Mouse (Mus musculus) kidney, postnatal 4 days (tissue): ENCODE data around the gene Pdcd1lg2.
"Not testable (repeated sequence)": the region's sequence is repeated elsewhere in the genome, so short reads cannot be mapped to it uniquely, and the experiment has no call there.

Source experiments
- DNase-seq, 2 experiments: peaks; one replicate each; pipeline ENCODE4 v3.0.0; 2021; ENCODE audit warnings: mixed read lengths in 2 of 2

Gene Pdcd1lg2

GRCm38 (mm10) chr19:29384412-29384811 is 26.3 kb upstream of the Pdcd1lg2 start:
- DNase-seq, result no peak

DNA sequence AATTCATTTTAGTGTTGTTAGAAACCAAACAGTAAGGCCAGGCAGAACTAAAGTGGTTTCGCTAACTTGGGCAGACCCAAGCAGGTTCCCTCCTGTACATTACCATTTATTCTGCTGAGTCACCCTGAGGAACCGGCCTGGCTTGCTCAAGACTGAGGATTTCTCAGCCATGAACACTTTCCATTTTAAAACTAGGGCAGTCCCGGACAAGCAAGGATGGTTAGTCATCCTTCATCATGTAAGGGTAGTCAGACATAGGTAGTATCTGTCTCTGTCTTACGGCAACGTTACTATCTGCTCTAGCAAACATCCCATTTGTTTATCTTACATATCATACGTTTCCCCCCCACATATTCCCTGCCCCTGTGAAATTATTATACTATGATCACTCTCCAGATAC is 25.7 kb upstream of the Pdcd1lg2 start:
- no peak for DNase-seq

DNA sequence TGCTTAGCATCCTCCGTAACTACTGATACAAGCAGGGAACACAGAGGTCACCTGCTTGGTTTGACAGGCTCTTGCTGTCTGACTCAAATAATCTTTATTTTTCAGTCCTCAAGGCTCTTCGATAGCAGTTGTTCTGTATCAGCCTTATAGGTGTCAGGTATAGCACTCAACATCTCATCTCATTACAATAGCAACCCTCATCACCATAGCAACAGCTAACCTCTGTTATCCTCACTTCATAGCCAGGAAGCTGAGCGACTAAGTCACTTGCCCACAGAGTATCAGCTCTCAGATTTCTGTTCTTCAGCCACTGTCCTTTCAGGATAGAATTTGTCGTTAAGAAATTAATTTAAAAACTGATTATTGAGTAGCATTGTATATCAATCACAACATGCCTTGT is 24.9 kb upstream of the Pdcd1lg2 start:
- no peak for DNase-seq

- no peak for DNase-seq
Measured at GRCm38 (mm10) chr19:29388818-29389217, 21.9 kb upstream of the Pdcd1lg2 start.

GRCm38 (mm10) chr19:29390483-29390882 is 20.2 kb upstream of the Pdcd1lg2 start:
- DNase-seq, result no peak

GRCm38 (mm10) chr19:29391279-29391678 is 19.4 kb upstream of the Pdcd1lg2 start:
- no peak for DNase-seq

GRCm38 (mm10) chr19:29393333-29393732 is 17.4 kb upstream of the Pdcd1lg2 start:
- DNase-seq, result no peak

DNA sequence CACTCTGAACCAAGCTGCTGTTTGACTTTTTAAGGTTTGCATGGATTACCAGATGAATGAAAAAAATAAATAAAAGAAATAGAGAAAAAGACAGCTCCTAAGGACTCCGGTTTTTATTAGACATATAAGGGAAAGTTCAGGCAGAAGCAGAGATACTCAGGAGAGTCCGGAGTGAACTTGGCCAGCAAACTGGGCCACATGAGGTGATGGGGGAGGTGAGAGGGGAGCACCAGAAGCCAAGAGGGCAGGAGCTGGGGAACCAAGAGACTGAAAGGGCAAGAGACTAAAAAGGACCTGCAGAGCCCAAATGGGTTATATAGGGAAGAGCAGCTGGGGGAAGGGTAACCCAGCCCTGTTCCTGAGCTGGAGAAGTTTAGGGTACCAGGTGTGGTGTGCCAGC is 16.0 kb upstream of the Pdcd1lg2 start:
- DNase-seq, result no peak

GRCm38 (mm10) chr19:29396353-29396752 is 14.4 kb upstream of the Pdcd1lg2 start:
- DNase-seq, result no peak

- DNase-seq, result no peak
Measured at GRCm38 (mm10) chr19:29399786-29400185, 10.9 kb upstream of the Pdcd1lg2 start.

DNA sequence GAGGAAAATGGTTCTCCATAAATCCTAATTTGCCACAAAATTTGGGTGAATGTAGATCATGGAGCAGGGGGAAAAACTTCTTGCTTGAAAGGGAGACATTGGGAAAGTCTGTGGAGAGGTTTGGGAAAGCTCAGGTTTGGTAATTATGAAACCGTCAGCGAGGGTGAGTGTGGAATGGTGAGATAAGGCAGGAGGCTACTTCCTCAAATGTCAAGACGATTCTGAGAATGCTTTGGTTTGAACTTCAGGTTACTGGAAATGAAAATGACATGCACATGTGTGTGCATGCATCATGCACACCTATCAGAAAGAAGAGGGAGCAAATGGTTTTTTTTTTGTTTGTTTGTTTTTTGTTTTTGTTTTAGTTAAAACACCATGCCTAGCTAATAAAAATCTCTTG is 10.3 kb upstream of the Pdcd1lg2 start:
- DNase-seq, result no peak

GRCm38 (mm10) chr19:29402621-29403020 is 8.1 kb upstream of the Pdcd1lg2 start:
- no peak for DNase-seq

DNA sequence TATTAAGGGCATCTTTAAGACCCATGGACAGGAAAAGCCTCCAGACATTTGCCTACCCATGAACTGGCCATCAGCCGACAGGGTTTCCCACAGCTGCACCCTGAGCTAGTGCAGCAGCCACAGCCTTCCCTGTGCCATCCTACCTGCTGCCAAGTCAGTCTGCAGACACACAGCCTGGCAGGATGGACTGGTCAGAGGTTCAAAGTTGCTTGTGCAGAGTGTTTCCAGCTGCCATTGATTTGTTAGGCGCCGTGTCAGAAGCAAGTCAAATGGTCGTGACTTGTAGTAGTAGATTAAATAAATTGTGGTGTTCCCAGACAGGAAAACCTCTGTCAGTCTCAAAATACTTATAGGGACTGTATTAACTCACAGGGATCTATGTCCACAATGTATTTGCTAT is 7.5 kb upstream of the Pdcd1lg2 start:
- no peak for DNase-seq

GRCm38 (mm10) chr19:29405388-29405787 is 5.3 kb upstream of the Pdcd1lg2 start:
- no peak for DNase-seq

DNA sequence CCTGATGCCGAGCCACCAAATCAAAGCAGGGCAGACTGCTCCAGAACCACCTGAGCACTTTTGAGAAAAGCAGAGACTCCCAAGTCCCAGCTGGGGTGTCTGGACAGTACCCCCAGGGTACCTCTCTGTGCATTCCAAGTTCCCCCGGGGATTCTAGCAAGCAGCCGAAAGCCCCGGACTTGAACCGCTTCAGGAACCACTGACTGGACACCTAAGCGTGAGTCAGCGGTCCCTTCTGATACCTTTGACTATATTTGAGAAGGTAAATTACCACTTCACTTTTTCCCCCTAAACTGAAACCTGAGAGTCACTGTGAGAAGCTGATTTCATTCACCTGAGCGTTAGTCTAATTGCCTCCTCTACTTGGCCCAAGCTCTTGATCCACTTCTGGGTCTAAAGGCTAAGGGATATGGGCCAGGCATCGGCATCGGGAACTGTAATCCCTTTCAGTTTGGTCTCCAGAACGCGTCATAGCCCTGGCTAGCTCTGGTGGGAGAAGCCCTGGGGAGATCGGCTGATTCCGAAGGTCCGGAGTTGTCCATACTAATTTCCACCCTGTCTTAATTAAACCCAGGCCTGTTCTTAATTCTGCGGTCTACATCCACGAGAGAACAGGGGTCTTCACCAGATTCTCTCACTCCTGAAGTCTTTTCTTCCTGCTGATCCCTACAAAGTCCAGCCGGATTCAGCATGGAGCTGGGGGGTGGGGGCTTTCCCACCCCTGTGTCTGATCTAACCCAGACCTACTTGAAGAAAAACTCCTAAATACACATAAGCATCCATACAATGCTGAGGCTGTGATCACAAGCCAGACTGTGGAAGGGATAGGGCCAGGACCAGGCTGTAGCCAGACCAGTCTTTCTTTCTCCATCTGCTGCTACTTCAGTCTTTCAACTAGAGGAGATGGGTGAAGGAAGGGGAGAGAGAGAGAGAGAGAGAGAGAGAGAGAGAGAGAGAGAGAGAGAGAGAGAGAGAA is 4.4 kb upstream of the Pdcd1lg2 start:
- DNase-seq, result no peak

DNA sequence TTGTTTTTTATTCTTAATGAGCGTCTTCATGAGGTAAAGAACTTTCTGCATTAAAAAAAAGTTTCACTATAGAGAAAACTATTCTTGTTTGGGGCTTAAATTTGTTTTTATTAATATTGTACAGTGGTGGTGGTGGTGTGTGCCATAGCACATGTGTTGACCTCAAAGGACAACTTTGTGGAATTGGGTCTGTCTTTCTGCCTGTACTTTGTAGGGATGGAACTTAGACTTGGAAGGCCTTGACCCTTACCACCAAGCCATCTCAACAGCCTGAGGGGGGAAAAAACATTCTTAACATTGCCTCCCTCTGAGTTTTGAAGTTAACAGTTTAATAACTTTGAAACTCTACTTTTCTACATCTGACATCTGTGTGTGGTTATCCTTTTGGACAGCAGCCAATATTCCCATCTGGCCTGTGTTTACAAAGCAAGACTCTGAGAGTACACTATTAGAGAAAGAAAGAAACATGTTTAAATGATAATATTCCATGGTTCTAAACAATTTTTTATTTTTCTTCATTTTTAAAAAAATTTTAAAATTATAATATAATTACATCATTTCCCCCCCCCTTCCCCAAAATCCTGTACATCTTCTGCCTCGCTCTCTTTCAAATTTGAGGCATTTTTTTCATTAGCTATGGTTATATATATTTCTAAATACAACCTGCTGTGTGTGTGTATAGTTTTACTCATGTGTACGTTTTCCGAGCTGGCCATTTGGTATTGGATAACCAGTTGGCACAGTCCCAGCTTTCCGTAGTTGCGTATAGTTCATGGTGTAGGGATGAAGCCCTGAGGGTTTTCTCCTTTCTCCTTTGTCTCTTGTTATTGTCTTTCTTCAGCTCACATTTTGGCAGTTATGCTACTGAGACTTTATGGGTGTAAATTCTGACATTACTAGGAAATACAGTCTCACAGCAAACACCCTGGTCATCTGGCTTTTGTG is 2.0 kb downstream of the Pdcd1lg2 start:
- peak; percentile 20 to 25 for DNase-seq

DNA sequence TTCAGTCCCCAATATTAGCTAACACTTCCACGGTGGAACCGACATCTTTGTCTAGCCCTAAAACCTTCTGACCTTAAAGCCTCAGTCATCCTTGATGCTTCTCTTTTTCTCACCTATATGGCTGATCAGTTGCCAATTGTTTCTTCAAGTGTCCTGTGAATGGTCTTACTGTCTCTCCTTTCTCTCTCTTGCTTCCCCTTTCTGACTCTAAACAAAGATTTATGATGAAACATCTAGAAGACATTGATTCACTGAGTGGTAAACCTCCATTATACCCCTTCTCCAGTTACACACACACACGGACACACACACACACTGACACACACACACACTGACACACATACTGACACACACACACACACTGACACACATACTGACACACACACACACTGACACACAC is 3.8 kb downstream of the Pdcd1lg2 start:
- no peak for DNase-seq

- not testable (repeated sequence) for DNase-seq
Measured at GRCm38 (mm10) chr19:29414917-29415316, 4.2 kb downstream of the Pdcd1lg2 start.

GRCm38 (mm10) chr19:29416393-29416902 is 5.7 kb downstream of the Pdcd1lg2 start:
- DNase-seq, result no peak

GRCm38 (mm10) chr19:29417188-29417587 is 6.5 kb downstream of the Pdcd1lg2 start:
- DNase-seq, result no peak

DNA sequence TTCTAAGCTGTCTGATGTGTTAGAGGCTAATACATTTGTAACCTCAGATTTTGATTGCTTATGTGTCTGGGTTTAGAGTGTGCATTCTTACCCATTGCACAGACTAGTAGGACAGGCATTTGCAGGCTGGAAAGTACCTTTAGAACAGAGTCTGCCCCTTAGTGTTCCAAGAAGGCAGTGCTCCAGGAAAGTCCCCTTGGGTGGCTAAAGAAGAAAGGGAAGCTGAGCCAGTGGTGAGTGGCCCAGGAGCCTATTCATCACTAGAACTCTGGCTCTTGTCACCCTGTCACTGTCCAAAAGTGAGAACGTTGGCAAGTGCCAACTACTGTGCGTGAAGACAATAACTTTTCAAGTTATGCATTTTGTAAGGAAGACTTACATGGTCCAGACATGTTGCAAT is 7.2 kb downstream of the Pdcd1lg2 start:
- DNase-seq, result no peak

DNA sequence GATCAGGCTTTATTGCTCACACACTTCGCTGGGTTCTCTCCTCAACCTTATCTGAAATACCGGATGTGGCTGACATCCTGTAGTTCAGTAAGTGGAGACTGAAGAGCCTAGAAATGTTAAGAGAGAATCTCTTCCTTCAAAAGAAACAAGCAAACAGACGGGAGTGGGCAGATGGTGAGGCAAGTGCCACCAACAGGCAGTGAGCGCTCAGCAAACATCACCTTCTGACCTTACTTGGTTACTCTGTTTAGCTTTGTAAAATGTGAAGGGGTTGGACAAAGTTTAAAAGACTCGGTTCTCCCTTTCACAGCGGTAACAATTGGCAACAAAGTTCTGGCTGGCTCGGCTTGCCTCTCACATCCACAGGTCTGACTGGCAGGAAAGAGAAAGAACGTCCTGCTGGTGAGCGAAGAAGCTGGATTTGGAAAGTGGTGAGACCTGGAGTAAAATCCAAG is 8.0 kb downstream of the Pdcd1lg2 start:
- no peak for DNase-seq

- no peak for DNase-seq
Measured at GRCm38 (mm10) chr19:29419506-29419905, 8.8 kb downstream of the Pdcd1lg2 start.
